Mouse (Mus musculus): Measurements from ENCODE around the gene 2010111I01Rik.

- no peak for TF ChIP-seq CTCF (IDR thresholded peaks at IDR 0.05; ENCODE audit: control insufficient read depth, insufficient read depth, insufficient replicate concordance, low read depth, low read length)
- TF ChIP-seq POLR2A (IDR thresholded peaks at IDR 0.05; ENCODE audit: control insufficient read depth, low read depth, low read length), result no peak
These were observed 173.8 kb downstream of the 2010111I01Rik start for GRCm38 (mm10) chr13:63138376-63139048.
